Mouse (Mus musculus): ENCODE data around the gene Cyp2j6.
"Not testable (repeated sequence)": the region's sequence is repeated elsewhere in the genome, so short reads cannot be mapped to it uniquely, and the experiment has no call there.

Gene Cyp2j6

DNA sequence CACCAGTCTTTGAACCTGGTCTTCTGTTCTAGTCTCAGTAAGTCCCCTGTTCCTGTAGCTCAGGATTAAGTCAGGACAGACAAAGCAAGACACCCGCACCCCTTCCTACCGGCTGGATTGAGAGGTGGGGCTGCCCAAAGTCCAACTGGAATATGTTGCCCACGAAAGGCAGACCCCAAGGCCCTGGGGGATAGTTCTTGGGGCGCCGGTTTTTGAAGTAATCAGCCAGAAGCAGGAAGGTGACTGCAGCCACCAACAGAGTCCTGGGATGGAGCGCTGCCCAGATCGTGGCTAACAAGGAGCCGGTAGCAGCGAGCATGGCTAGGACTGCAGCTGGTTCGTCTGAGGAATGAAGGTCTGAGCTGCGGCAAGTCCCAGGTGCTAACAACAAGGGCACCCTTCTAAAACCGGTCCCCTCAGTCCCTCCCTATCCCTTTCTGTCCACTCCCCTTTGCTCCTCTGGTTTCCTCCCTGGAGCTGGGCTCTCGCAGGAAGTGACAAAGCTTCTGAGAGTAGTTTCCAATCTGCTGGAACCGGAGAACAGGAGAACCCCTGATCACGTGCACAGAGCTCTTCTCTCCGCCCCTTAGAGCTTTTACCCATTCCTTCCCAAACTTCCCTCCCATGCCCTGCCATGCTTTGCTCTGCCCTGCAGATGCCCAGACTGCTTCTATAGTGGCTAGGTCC is at the start of gene Cyp2j6:
Cyp2j6 (minus strand) TSS at position 529 of the 687 bp plus-strand sequence.
- peak; percentile 86 for DNase-seq (ENCODE audit: low spot score)

DNA sequence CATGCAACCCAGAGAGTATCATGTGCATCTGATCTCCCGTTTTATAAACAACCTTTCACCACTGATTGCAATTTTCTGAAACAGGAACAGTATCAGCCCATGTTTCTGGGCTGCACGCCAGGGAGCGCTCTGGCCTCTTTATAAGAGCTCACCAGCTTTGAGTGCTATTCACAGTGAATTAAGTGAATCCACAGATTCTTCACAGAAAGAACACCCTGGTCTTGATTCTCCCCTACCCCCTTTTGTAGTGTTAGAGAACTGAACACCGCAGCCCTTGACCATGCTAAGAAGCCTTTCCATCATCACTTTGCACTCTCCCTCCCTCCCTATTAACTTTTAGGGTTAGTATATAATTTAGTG is 38.3 kb upstream of the Cyp2j6 start:
- DNase-seq (ENCODE audit: low spot score) = no peak

DNA sequence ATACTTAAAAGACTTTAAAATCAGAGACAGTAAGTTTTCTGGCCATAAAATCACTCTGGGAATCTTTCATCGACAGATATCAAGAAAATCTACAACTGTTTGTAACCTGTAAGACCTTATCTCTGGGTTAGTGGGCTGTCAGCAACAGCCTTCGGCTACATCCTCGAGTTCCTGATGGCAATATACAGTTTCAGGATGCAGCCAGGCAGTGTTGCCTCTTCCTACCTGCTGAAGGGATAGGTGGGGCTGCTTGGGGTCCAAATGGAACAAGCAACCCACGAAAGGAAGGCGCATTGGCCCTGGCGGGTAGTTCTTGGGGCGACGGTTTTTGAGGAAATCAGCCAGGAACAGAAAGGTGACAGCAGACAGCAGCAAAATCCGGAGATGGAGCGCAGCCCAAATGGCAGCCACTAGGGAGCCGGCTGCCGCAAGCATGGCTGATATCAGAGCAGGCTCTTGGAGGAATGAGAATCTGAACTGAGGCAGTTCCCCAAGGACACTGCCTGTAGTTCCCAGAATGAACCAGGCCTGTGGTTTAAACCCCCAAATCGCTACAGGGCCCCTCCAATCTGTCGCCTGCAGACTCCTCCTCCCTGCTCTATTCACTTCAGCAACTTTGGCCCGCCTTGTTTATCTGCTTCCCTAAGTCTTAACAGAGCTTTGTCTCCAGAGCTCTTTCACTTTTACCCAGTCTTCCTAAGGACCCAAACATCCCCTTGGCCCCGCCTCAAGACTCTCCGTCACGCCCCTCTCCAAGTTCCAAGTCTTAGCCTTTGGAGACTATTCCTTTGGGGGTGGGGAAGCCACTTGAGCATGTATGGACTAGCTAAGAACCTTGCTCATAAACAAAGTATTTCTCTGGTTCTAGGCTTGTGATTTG is 37.7 kb upstream of the Cyp2j6 start, which contains the start of gene Cyp2j9:
Cyp2j9 (minus strand) TSS at position 668 of the 880 bp plus-strand sequence.
- peak; percentile 92 for DNase-seq (ENCODE audit: low spot score)

DNA sequence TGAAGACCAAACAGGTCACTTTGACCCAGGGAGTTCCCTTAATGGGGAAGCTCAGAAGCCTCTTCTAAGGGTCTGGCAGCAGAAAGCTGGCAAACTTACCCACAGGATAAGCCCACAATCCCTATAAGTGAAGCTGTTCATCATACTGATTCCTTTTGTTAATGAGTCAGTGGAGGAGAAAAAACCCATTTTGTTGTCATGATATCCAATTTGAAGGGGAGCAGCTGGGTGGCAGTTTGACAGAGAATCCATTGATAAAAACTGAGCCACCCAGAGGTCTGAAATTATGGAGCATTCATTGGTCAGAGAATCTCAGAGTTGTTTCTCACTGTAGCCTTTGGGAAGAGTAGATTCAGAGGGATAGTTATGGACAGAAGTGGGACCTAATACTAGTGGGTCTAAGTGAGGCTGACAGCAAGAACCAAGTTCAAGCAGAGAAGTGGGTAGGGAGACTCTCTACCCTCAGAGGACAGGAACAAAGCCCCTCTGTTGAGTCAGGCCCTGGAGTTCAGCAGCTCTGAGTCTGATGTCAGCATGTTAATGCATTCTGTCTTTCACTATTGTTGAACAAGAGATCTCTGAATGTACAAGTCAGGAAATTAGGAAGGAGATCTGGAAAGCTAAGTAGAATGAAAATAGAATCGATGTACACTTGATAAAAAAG is 28.1 kb upstream of the Cyp2j6 start:
- DNase-seq (ENCODE audit: low spot score) = no peak

DNA sequence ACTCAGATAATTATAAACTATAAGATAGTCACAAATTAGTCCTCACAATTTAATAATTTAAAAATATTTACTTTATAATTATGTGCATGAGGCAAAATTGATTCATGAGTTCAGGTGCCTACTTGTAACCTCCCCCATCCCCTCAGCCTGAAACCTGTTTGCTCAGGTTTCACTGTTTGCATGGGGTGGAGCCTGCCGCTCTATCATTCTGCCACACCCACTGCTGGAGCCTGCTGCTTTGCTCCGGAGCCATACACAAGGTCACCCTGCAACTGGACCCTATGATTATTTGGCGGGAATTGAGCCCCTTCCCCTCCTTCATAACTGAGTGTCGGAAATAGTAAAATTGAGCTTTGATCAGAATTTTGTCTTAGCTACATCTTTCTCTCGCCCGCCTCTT is 26.9 kb upstream of the Cyp2j6 start:
- not testable (repeated sequence) for DNase-seq (ENCODE audit: low spot score)

DNA sequence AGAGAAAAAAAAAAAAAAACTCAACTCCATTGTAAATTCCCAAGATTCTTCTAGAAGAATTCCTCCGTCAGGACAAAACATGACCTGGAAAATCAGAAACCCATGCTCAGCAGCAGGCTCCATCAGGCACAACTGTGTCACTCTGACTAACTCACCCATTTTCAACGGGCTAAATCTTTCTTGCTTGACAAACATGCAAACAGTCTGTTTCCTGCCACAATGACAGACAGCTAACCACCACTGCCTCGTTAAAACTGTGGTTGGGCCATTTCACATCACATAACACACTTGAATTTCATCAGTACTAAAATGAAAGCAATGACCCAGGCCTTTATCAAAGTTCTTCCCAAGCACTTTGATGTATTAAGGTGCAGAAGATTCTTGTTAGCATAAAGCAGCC is 16.0 kb upstream of the Cyp2j6 start:
- no peak for DNase-seq (ENCODE audit: low spot score)

DNA sequence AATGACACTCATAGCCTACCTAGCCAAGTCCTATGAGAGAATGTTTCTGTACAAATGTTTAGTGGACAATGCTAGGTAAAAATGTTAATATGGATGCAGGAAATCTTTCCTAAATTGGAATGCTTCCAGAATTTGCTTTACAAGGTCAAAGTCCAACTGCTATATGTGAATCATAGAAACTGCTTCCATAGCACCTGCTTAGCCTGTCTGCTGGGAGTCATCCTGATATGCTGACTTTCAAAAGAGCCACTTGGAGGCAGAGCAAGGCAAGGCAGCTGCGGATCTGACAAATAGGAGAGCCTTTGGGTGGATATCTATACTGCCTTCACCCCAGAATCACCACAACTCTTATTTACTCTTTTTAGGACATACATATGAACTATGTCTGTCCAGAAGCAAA is 14.5 kb upstream of the Cyp2j6 start:
- no peak for DNase-seq (ENCODE audit: low spot score)

DNA sequence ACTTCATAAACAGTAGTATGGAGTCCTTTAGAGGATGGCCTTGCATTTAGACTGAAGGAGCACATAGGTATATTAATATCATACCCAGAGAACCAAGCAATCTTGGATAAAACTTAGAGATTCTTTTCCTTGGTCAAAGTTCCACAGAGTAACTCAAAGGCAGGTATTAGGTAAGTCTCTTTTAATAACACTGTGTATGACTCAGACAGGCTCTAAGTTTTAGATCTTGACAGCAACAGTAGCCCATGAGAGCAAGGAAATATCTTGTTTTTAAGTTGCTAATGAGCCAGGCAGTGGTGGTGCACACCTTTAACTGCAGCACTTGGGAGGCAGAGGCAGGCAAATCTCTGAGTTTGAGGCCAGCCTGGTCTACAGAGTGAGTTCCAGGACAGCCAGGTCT is 12.3 kb upstream of the Cyp2j6 start:
- DNase-seq (ENCODE audit: low spot score) = no peak

DNA sequence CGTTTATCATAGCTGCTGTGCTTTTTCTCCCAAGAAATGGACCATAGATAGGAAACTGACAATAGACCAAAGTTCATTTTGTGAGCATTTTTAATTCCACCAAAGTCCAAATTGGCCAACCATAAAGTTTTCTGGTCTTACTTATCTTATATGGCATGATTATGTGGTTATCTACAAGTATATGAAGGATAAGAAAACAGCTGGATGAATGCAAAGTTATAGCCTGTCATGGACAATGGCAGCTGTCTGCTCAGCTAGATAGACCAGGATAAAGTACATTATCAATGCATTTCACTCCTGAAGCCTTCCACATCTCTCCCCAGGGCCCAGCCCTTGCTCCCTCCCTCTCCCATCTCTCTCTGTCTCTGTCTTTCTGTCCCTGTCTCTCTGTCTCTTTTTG is 7.0 kb upstream of the Cyp2j6 start:
- no peak for DNase-seq (ENCODE audit: low spot score)

DNA sequence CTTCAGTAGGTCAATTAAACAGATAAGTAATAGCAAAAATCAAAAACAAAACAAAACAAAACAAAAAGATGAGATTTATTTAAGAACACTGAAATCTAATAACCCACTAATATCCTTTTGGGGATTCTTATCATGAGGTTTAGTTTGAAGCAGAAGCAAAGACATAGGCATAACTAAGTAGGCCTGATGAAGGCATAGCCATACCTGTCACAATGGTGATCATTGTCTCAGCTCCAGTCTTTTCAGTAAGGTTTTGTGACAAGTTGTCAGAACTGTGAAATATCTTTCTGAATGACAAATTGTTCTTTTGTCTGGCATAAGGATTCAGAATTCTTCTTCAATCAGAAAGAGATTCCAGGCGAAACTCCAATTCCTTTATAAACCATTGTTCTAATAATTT is 6.3 kb upstream of the Cyp2j6 start:
- DNase-seq (ENCODE audit: low spot score) = no peak

DNA sequence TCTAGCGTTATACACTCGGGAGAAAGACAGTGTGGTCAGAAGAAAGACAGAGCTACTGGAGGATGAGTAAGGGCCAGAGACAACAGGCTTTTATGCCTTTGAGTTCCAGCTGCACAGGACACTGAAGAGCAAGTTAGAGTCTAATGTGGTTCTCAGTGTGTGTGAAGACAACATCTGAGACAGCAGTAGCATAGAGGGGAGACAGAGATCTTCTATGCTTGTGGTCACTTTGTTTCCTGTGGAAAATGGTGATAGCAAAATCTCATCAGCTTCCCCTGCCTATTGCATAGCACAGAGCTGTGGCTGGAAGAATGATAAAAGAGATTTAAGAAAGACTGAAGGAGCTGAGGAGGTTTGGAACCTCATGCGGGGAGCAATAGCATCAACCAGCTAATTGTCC is 1.8 kb downstream of the Cyp2j6 start:
- DNase-seq (ENCODE audit: low spot score) = no peak

DNA sequence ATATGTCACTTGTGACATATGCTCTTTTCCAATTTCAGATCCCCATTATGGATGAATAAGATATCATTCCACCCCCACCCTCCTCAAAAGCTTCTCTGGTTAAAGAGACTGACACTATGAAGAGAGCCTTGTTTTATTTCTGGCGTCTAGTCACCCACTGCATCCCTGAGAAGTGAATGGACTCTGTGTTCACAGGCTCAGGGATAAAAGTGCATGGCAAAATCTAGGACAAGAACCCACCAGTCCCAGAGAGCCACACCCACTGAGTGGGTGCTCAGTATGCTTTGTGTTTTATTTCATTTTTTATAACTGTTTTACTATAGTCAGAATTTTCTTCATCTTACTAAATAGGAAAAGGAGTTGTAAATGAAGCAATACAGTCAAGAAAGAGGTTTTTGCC is 7.5 kb downstream of the Cyp2j6 start:
- no peak for DNase-seq (ENCODE audit: low spot score)

DNA sequence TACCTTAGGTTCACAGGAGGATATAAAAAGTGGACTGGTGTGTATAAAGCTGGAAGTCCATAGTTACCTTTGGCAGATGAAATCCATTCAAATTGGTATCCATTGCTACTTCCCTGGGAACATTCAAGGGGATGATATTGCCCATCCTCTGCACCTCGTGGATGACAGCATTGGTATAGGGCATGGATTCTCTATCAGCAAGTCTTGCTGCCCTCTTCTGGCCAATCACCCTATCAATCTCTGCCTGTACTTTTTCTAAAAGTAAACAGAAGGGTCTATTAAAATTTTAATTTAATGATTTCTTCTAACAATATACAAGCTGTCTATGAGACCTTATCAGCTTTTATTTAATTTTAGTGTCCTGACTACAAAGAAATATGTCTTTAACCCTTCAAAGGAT is 27.7 kb downstream of the Cyp2j6 start:
- DNase-seq (ENCODE audit: low spot score) = peak; percentile 11

DNA sequence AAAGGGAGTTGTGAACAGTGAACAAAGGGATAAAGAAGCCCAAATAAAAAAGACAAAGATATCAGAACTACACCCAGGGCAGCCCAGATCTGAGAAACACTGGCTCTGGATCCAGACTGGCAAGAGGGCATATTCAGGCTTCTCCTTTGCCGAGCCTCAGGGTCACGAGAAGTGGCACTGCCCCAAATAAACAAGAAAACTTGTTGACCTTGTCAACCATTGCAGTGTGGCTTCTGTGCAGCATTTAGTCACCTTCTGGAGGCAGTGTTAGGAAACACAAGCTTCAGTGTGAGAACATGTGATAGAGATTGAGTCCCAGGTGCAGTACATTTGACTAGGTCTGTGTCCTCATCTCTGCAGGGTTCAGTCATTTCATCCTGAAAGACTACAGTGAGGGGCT is 31.2 kb downstream of the Cyp2j6 start:
- DNase-seq (ENCODE audit: low spot score) = peak; percentile 6

DNA sequence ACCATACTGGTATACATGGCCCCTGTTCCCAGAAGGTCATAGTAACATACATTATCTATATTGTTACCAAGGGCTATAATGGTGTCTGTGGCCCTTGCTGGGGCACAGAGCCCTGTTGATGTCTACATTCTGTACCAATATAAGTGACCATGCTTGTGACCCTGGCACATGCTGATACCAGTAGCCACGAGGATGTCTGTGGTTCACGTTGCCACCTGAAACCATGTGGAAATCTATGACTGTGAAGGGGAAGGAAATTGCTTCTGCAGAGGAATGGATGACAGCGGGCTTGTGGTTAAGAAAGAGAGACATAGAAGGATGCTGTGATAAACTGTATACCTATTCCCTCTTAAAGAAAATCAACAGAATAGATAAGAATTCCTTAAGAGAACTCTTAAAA is 43.4 kb downstream of the Cyp2j6 start:
- no peak for DNase-seq (ENCODE audit: low spot score)

DNA sequence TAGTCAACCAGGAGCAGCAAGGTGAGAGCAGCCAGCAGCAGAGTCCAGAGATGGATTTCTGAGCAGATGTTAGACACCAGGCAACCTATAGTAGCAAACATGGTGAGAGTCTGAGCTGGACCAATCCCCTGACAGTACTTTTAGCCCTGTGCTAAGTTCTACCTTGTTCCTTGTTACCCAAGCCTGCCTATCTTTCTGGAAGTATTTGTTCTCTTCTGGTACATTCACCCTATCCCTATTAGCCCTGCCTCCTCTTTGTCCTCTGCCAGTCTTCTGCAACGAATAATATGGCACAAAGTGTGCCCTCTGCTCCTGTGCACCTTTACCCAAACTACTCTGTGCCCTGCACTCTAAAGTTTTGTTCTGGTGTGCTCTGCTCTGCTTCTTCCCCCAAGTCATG is 46.2 kb downstream of the Cyp2j6 start, which contains the start of gene Cyp2j8:
Cyp2j8 (minus strand) TSS at position 101 of the 400 bp plus-strand sequence.
- DNase-seq (ENCODE audit: low spot score) = no peak
